Mouse (Mus musculus) C2C12 (cell line): ENCODE measurements around the gene 2310022A10Rik. TPM values are rescaled to one million over a fixed set of nuclear protein-coding genes. Genes with fewer than 3 reads are reported as not detected.

Experiments used
- H3K27me3 ChIP-seq: one replicate; pipeline ENCODE4 v1.6.1; 2011; ENCODE audit not compliant: control insufficient read depth, insufficient read depth, insufficient read length
- H3K36me3 ChIP-seq: one replicate; pipeline ENCODE4 v1.6.1; 2011; ENCODE audit not compliant: control insufficient read depth, insufficient read depth
- H3K4me3 ChIP-seq: one replicate; pipeline ENCODE4 v1.5.1; 2011; ENCODE audit warnings: mild to moderate bottlenecking, control low read depth; ENCODE audit not compliant: poor library complexity, insufficient read depth, severe bottlenecking
- H3K79me2 ChIP-seq: one replicate; pipeline ENCODE4 v1.6.1; 2011; ENCODE audit not compliant: control insufficient read depth, insufficient read depth
- H3K79me3 ChIP-seq: one replicate; pipeline ENCODE4 v1.6.1; 2011; ENCODE audit warnings: low read depth, control low read depth
- H3ac ChIP-seq: one replicate; pipeline ENCODE3; 2011; ENCODE audit warnings: low read depth; ENCODE audit not compliant: control insufficient read depth, insufficient read length
- CEBPB ChIP-seq: IDR thresholded peaks from one replicate; pipeline ENCODE4 v1.6.1; 2011; ENCODE audit warnings: low read depth, mild to moderate bottlenecking, control low read depth, moderate library complexity
- CTCF ChIP-seq: IDR thresholded peaks from one replicate; pipeline ENCODE4 v1.5.1; 2011; ENCODE audit not compliant: control insufficient read depth, insufficient read depth, insufficient read length
- FOSL1 ChIP-seq: IDR thresholded peaks from one replicate; pipeline ENCODE4 v1.8.0; 2011; ENCODE audit warnings: mild to moderate bottlenecking, low read length; ENCODE audit not compliant: poor library complexity, insufficient read depth, severe bottlenecking
- MAX ChIP-seq: IDR thresholded peaks from one replicate; pipeline ENCODE4 v1.6.1; 2011; ENCODE audit warnings: mild to moderate bottlenecking, control low read depth
- MYOD1 ChIP-seq: IDR thresholded peaks from one replicate; pipeline ENCODE4 v1.6.1; 2011; ENCODE audit warnings: low read depth; ENCODE audit not compliant: control insufficient read depth, insufficient read length
- MYOG ChIP-seq: IDR thresholded peaks from one replicate; pipeline ENCODE4 v1.6.1; 2011; ENCODE audit not compliant: control insufficient read depth, insufficient read length; ENCODE audit errors: extremely low read depth
- USF1 ChIP-seq: IDR thresholded peaks from one replicate; pipeline ENCODE4 v1.6.1; 2011; ENCODE audit warnings: low read depth, mild to moderate bottlenecking, control low read depth, moderate library complexity
- polyA plus RNA-seq: library from polyadenylated mRNA; unstranded; fragments of >200 nt; fragmentation: generic; extraction: Trizol; gene quantifications from one replicate; pipeline ENCODE4 v1.2.1, GENCODE M21; 2012; ENCODE audit warnings: missing spikeins

Gene 2310022A10Rik
- polyA plus RNA-seq, 1 experiment = 26.9 TPM

DNA sequence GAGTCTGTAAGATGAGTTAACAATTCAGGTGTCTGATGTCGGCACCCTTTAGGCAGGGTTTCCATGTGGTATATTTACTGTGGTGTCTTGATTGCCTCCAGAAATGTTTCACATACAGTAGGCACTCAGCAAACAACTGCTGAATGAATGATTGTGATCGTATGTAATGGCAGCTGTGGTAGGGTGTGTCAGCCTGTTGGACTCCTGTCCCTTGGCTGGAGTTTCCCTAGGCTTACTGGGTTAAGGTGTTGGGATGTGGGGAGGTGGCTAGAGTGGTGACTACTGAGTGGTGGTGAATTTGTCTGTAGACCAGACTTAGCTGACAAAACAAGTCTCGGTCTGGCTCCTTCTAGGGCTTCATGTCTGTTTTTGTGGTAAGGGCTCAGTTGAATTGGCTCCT lies 57.3 kb downstream of the 2310022A10Rik start:
- Histone ChIP-seq H3ac (no peak overlapping the region), H3K27me3 (no peaks in the 10 kb centered on the region), H3K79me2 (peaks cover 33% of the 10 kb centered on the region), H3K4me3 (no peak overlapping the region), H3K79me3 (peaks cover 7% of the 10 kb centered on the region), H3K36me3 (peaks cover 10% of the 10 kb centered on the region)
- TF ChIP-seq MYOG = no peak
- no peak for TF ChIP-seq MYOD1
- TF ChIP-seq CTCF = no peak
- TF ChIP-seq USF1 = no peak

DNA sequence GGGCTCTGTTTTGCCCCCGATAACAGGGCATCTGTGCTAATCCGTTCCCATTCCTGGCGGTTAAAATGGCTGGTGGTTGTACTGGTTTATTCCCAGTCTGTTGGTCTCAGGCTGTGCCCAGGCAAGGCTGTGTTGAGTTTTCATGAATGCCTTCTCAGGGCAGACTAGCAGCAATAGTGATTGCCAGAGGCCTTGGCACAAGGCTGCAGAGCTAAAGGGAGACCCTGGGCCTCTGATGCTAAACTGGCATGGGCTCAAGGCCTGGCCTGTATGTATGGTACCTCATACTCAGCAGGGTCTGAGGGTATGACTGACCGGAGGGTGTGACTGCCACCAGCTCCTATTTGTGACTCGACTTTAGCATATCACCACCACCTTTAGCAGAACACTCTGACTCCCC lies 57.8 kb downstream of the 2310022A10Rik start:
- peaks cover 10% of the 10 kb centered on the region for H3K36me3 ChIP-seq
- H3ac ChIP-seq = no peak overlapping the region
- peaks cover 6% of the 10 kb centered on the region for H3K79me3 ChIP-seq
- no peaks in the 10 kb centered on the region for H3K27me3 ChIP-seq
- no peak for TF ChIP-seq CEBPB
- TF ChIP-seq MYOD1 = no peak
- no peak for TF ChIP-seq CTCF
- TF ChIP-seq MAX = no peak
- TF ChIP-seq FOSL1 = no peak
- no peak for TF ChIP-seq USF1
- no peak for TF ChIP-seq MYOG
- peaks cover 28% of the 10 kb centered on the region for H3K79me2 ChIP-seq
- H3K4me3 ChIP-seq = no peak overlapping the region

DNA sequence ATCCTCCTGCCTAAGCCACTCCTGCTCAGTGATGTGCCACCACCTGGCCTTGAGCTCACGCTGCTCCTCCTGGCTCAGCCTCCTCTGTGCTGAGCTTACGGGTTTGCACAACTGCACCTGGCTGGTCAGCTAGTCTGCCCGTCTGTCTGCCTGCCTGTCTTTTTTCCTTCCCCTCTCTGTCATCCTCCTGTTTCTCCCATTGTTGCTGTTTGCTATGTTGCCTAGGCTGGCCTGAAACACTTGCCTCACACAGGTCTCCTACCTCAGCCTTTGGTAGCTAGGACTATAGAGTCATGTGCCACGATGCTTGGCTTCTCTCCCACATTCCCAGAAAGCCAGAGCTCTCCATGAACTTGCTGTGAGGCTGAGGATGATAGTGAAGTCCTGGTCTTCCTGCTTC lies 59.9 kb downstream of the 2310022A10Rik start:
- Histone ChIP-seq H3K27me3 (no peaks in the 10 kb centered on the region), H3K4me3 (no peak overlapping the region), H3K79me2 (peaks cover 18% of the 10 kb centered on the region), H3ac (no peak overlapping the region), H3K79me3 (peaks cover 3% of the 10 kb centered on the region), H3K36me3 (peaks cover 18% of the 10 kb centered on the region)
- TF ChIP-seq MAX (no peak), MYOD1 (no peak), USF1 (no peak), CEBPB (no peak), MYOG (no peak), FOSL1 (no peak), CTCF (no peak)

DNA sequence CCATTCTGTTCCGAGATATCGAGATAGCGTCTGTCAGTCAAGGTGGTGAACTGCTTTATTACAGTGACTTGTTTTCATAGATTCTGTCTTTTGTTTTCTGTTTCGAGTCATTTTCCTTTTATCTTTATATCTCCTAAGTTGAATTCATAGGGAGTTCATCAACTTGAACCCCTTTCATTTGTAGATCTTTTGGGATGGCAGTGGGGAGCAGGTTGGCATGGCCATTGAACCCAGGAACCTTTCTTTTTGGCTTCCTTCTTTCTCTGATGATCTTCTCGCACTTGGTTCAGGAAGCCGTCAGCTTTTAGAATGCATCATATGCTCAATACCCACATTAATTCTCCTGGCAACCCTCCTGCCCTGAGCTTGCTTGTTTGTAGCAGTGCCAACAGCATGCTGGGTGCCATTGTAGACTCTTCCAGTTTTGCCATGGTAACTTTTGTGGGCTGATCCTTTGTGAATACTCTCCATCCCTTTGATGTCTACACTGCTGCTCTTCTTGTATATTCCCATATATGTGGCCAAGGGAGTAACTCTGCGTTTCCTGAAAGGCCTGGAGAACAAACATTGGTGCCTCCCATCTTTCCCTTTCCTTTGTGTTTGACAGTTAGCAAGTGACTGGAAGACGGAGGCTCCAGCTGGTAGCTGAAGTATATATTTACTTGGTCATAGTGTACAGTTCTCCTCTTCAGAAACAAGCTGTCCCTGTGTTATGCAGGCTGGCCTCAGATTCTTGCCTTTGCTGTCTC lies 60.9 kb downstream of the 2310022A10Rik start:
- Histone ChIP-seq H3K4me3 (no peak overlapping the region), H3ac (no peak overlapping the region), H3K36me3 (peaks cover 16% of the 10 kb centered on the region), H3K79me2 (peaks cover 18% of the 10 kb centered on the region), H3K79me3 (peaks cover 3% of the 10 kb centered on the region), H3K27me3 (no peaks in the 10 kb centered on the region)
- TF ChIP-seq MAX (no peak), MYOG (no peak), CTCF (no peak), CEBPB (no peak), MYOD1 (no peak), USF1 (no peak), FOSL1 (no peak)

DNA sequence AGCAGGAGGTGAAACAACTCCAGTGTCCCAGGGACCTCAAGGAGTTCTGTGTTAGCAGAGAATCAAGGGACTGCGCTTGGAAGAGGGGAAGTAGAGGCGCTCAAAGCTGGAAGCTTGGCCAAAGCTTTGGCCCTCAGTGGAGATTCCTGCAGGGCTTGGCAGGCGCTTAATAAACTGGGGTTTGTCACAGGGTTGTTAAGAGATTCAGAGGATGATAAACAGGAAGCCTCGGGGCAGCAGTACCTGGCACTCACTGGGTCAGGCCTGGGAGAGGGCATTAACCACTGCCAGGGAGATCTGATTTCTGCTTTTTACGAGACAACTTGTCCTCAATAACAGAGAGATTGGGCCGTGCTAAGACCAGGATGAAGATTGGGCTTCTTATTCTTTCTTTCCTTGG lies 68.0 kb downstream of the 2310022A10Rik start:
- no peak for TF ChIP-seq MYOD1
- no peak for TF ChIP-seq MAX
- TF ChIP-seq CEBPB = no peak
- TF ChIP-seq USF1 = no peak
- no peaks in the 10 kb centered on the region for H3K27me3 ChIP-seq
- no peaks in the 10 kb centered on the region for H3K79me3 ChIP-seq
- H3K4me3 ChIP-seq = no peak overlapping the region
- H3ac ChIP-seq = no peak overlapping the region
- H3K79me2 ChIP-seq = no peaks in the 10 kb centered on the region
- H3K36me3 ChIP-seq = peaks cover 12% of the 10 kb centered on the region

DNA sequence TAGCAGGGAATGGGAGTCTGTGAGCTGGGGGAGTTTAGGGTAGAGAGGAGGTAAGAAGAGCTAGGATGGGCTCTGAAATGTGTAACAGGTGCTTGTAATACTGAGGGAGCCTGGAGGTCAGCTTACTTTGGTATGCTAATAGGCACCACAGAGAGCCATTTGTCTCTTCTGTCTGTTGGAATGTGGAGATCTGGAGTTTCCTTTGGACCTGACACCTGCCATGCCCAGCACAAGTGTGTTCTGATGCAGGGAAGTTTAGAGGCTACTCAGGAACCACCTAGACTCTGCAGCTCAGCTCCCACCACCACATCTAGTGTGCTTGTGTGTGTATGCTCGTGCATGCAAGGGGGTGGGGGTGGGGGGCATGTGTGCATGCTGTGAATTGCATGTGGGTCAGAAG lies 69.2 kb downstream of the 2310022A10Rik start:
- TF ChIP-seq CTCF (no peak), MYOD1 (no peak), FOSL1 (no peak), CEBPB (no peak), MYOG (no peak), MAX (no peak), USF1 (no peak)
- H3K36me3 ChIP-seq = peaks cover 4% of the 10 kb centered on the region
- H3K4me3 ChIP-seq = no peak overlapping the region
- no peaks in the 10 kb centered on the region for H3K27me3 ChIP-seq
- no peak overlapping the region for H3ac ChIP-seq
- no peaks in the 10 kb centered on the region for H3K79me3 ChIP-seq
- H3K79me2 ChIP-seq = no peaks in the 10 kb centered on the region
